Mouse (Mus musculus): ENCODE results near the gene Zmiz1. TPM values are rescaled to one million over a fixed set of nuclear protein-coding genes. Genes with fewer than 3 reads are reported as not detected.

The Zmiz1 gene
- total RNA-seq, 2 experiments from 2014 or later, result 4.6 to 36.0 TPM

GRCm38 (mm10) chr14:25470224-25470805 lies 11.3 kb downstream of the Zmiz1 start:
- ATAC-seq (replicated peaks; ENCODE audit: low FRiP score, poor library complexity, severe bottlenecking), result no peak

- no peak for ATAC-seq (replicated peaks; ENCODE audit: low FRiP score, poor library complexity, severe bottlenecking)
Observed at GRCm38 (mm10) chr14:25471035-25471434, 12.1 kb downstream of the Zmiz1 start.

DNA sequence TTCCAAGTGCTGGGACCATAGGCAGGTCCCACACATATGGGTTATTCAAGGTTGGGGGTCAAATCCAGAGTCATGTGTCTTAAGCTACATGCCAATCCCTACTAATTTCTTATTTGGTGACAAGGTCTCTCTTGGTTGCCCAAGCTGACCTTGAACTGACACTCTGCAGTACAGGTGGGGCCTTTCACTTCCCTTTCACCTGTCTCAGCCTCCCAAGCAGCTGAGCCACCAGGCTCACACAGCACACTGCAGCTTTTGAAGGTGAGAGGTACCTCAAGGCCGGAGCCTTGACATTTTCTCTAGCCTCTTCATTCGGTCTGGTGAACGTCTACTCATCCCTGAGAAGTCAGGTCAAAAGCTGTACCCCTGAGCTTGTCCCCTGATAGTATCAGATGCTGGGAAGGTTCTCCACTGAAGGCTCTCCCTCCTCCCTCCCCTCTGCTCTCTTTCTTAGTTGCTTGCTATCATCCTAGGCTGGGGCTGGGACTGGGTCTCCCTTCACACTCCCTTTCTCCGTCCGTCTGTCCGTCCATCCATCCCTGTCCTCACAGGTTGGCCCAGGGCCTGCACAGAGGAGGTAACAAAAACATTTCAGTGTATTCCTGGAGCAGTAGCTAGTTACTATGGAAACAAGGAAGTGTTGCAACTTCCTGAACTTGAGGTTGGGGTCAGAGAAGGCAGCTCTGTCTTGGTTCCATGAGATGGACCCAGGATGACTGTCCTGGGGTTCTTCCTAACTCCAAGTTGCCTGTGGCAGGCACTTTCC lies 13.3 kb downstream of the Zmiz1 start:
- no peak for ATAC-seq (replicated peaks; ENCODE audit: low FRiP score, poor library complexity, severe bottlenecking)

GRCm38 (mm10) chr14:25472981-25473649 lies 14.1 kb downstream of the Zmiz1 start:
- ATAC-seq (replicated peaks; ENCODE audit: low FRiP score, poor library complexity, severe bottlenecking), result no peak

DNA sequence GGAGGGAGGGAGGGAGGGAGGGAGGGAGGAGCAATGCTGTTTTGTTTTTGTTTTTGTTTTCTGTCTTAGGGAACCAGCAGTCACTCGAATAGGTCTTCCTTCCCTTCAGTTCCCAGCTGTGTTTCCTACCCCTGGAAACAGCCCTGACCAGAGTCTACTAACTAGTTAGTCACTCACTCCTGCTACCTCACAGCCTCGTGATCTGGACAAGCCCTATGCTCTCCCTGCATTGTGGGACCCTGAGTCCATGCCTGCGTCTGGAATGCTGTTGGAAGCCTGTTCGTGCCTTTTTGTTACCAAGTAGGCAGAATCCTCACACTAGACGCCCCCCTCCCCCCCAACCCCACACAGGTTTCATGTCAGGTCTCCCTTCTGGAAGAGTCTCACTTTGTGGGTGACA lies 15.0 kb downstream of the Zmiz1 start:
- no peak for ATAC-seq (replicated peaks; ENCODE audit: low FRiP score, poor library complexity, severe bottlenecking)

- ATAC-seq (replicated peaks; ENCODE audit: low FRiP score, poor library complexity, severe bottlenecking), result no peak
Observed at GRCm38 (mm10) chr14:25474732-25475131, 15.7 kb downstream of the Zmiz1 start.

GRCm38 (mm10) chr14:25476048-25476447 lies 17.1 kb downstream of the Zmiz1 start:
- ATAC-seq (replicated peaks; ENCODE audit: low FRiP score, poor library complexity, severe bottlenecking), result no peak

GRCm38 (mm10) chr14:25476453-25476852 lies 17.5 kb downstream of the Zmiz1 start:
- no peak for ATAC-seq (replicated peaks; ENCODE audit: low FRiP score, poor library complexity, severe bottlenecking)

DNA sequence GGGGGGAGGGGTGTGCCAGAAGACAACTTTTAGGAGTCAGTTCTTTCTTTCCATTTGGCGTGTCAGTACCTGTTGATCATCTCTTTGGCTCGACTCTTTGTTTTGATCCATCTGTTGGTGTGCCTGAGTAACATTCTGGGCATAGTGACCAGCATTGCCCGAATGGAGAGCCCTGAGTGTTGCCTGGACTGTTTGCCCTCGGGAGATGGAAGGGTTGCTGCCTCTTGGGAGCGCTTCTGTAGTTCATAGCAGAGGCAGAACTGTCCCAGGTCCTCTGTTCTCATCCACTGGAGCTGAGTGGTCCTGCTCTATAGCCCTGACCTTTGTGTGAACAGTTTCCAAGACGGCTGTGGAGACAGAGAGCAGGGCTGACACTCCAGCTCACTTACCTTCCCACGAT lies 18.3 kb downstream of the Zmiz1 start:
- ATAC-seq (replicated peaks; ENCODE audit: low FRiP score, poor library complexity, severe bottlenecking), result no peak

- no peak for ATAC-seq (replicated peaks; ENCODE audit: low FRiP score, poor library complexity, severe bottlenecking)
Observed at GRCm38 (mm10) chr14:25478257-25478656, 19.3 kb downstream of the Zmiz1 start.

DNA sequence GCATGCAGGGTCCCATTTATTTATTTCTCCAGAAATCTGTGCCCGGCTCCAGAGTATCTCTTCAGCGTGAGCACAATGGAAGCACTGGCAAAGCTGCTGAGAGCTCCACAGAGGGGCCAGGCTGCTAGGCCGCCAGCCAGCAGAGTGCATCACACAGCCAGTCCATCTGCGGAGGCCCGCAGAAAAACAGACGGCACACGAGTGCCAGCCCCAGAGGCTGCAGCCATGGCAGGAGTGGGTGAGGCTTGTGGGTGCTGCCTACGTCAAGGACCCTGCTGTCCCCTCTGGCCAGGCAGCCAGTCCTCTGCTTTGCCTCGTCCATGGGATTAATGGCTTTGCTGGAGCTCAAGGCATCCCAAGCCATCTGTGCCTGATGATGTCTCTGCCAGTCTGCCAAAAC lies 19.8 kb downstream of the Zmiz1 start:
- ATAC-seq (replicated peaks; ENCODE audit: low FRiP score, poor library complexity, severe bottlenecking), result no peak

DNA sequence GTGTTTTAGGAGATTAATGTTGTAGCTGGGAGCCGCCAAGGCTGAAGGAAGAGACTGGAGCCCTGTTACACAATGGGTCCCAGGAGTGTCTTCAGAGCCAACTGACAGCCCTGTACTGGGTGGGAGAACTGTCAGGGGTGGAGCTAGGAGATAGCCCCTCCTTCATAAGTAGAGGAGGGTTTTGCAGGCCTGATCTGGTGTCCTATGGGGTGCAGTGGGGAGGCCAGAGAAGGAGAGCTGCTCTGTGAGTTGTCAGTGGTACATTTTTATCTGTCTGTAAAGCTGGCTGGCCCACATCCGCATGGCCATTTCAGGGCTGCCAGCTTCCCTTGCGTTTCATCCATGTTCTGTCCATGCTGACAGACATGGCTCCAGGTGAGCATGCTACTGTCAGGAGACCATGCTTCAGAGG lies 20.9 kb downstream of the Zmiz1 start:
- ATAC-seq (replicated peaks; ENCODE audit: low FRiP score, poor library complexity, severe bottlenecking), result peak; percentile 30

DNA sequence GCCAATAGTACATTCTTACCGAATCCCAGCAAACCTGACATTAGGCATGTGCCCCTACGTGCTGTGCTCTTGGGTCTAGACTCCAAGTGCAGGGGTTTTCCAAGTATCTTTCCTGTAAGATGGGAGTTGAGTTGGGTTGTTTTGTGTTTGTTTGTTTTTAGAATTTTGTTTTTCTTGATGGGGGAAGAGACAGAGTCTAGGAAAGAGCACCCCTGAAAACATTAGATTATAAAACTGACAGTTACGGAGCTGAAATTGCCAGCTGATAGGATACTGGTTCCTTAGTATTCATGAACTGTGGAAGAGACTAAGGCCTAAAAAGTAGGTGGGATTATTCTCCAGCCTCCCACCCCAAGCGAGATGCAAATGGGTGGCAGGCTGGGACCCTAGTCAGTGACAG lies 21.5 kb downstream of the Zmiz1 start:
- ATAC-seq (replicated peaks; ENCODE audit: low FRiP score, poor library complexity, severe bottlenecking), result no peak

- ATAC-seq (replicated peaks; ENCODE audit: low FRiP score, poor library complexity, severe bottlenecking), result peak; percentile 66
Observed at GRCm38 (mm10) chr14:25480916-25481666, 22.1 kb downstream of the Zmiz1 start.

- ATAC-seq (replicated peaks; ENCODE audit: low FRiP score, poor library complexity, severe bottlenecking), result no peak
Observed at GRCm38 (mm10) chr14:25481667-25482331, 22.8 kb downstream of the Zmiz1 start.

DNA sequence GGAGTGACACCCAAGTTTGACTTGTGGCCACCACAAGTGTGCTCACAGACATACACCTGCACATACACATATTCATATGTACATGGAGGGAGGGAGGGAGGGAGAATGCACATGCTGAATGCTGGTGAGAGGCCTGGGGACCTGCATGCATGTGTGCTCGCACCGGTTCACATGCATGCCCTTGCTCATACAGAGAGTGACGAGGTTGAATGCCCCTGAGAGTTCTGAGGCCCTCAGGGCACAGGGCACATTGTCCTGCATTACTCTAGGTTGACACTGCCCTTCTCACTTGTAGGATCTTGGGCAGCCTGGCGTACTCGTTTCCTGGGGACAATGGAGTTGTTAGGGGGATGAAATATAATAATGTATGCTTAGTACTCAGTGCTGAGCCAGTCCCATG lies 23.4 kb downstream of the Zmiz1 start:
- ATAC-seq (replicated peaks; ENCODE audit: low FRiP score, poor library complexity, severe bottlenecking), result no peak

DNA sequence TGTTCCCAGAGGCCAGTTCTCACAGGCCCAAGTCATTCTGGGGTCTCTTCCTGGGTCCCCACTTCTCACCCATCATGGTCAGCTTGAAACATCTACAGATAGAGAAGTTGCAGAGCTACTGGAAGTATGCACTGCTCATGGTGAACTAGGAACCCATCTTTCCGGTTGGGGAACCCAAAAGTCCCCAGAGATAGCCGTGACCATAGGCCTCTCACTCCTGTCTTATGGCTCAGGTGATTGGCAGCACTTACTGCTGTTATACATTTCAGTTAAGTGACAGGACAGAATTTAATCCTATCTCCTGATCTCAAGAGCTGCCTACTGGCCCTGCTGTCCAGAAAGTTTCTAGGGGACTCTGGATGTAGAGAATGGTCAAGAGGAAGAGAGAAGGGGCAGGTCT lies 24.3 kb downstream of the Zmiz1 start:
- ATAC-seq (replicated peaks; ENCODE audit: low FRiP score, poor library complexity, severe bottlenecking), result no peak

DNA sequence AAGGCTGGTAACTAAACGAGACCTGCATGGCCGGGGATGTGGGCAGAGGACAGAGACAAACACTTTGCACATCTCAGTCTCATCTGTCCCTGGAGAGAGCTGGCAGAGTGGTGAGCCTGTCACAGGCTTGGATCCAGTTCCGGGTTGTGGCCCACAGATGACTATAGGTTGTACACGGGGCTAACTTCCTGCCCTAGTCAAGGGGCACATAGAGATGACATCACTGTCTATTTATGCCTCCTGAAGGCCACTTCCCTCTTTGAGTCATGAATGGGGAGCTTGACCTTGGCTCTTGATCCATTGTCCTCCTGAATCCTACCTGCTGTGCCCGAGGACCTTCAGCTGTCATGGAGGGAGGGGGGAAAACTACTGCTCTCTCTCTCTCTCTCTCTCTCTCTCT lies 25.1 kb downstream of the Zmiz1 start:
- no peak for ATAC-seq (replicated peaks; ENCODE audit: low FRiP score, poor library complexity, severe bottlenecking)

DNA sequence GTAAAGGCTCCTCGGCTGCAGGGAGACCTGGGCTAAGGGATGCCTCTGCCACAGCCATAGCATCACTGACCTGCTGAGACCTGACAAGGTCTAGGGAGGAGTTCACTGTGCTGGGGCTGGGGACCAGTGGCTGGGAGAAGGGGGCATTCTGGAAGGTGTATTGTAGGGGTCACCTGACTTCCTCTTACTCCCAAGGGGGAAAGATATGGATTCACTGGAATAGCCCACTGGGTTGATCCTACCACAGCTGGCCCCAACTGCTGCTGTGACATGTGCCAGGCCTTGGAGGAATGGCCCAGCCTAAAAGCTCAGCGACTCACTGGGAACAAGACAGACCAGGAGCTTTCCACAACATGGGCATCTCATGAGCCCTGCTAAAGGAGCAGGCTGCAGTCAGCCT lies 27.2 kb downstream of the Zmiz1 start:
- no peak for ATAC-seq (replicated peaks; ENCODE audit: low FRiP score, poor library complexity, severe bottlenecking)

All from erythroid progenitor cell, adult 5-6 weeks (primary cell).